Mouse (Mus musculus) limb, embryonic 12.5 days (tissue): ENCODE data around the gene Clec2g. TPM values are rescaled to one million over a fixed set of nuclear protein-coding genes. Genes with fewer than 3 reads are reported as not detected.
"Not testable (repeated sequence)": the region's sequence is repeated elsewhere in the genome, so short reads cannot be mapped to it uniquely, and the experiment has no call there.

Experiments used
- ATAC-seq: fragments of 200-750 bp; cut with Nextera tagmentation; 2 replicates; pipeline ENCODE4 v1.8.0; 2017; ENCODE audit warnings: low read depth, moderate TSS enrichment; ENCODE audit not compliant: insufficient number of reproducible peaks, insufficient read depth, low FRiP score, low TSS enrichment
- H3K27ac ChIP-seq: fragments of 300-500 bp; sonication (generic); 2 replicates; pipeline ENCODE4 v1.5.1; 2016; ENCODE audit warnings: mild to moderate bottlenecking, moderate library complexity
- H3K27me3 ChIP-seq: fragments of 300-500 bp; sonication (generic); 2 replicates; pipeline ENCODE4 v1.6.1; 2016; ENCODE audit warnings: mild to moderate bottlenecking, moderate library complexity
- H3K36me3 ChIP-seq: fragments of 300-500 bp; sonication (generic); 2 replicates; pipeline ENCODE4 v1.6.1; 2016; ENCODE audit warnings: mild to moderate bottlenecking, moderate library complexity
- H3K4me1 ChIP-seq: fragments of 300-500 bp; sonication (generic); replicated peaks from 2 replicates; pipeline ENCODE4 v1.6.1; 2016
- H3K4me2 ChIP-seq: fragments of 300-500 bp; sonication (generic); 2 replicates; pipeline ENCODE4 v1.6.1; 2016; ENCODE audit warnings: mild to moderate bottlenecking, moderate library complexity
- H3K4me3 ChIP-seq: fragments of 300-500 bp; sonication (generic); replicated peaks from 2 replicates; pipeline ENCODE4 v1.5.1; 2016; ENCODE audit warnings: mild to moderate bottlenecking
- H3K9ac ChIP-seq: fragments of 300-500 bp; sonication (generic); replicated peaks from 2 replicates; pipeline ENCODE4 v1.6.1; 2016; ENCODE audit warnings: mild to moderate bottlenecking, moderate library complexity
- H3K9me3 ChIP-seq: fragments of 300-500 bp; sonication (generic); 2 replicates; pipeline ENCODE4 v1.6.1; 2016; ENCODE audit warnings: mild to moderate bottlenecking, moderate library complexity
- WGBS: fragments of 180-500 bp; shearing (Covaris S2); methylation state at CpG from one replicate; pipeline ENCODE4 v1.1.7; 2016; 5-methylcytosine and 5-hydroxymethylcytosine counted together
- polyA plus RNA-seq: library from polyadenylated mRNA; unstranded; fragments of >200 nt; fragmentation: Nextera tagmentation; extraction: Ambion mirVana; gene quantifications from 2 replicates; pipeline ENCODE4 v1.2.1, GENCODE M21; 2016

The Clec2g gene
- polyA plus RNA-seq, 1 experiment from 2014 or later = not detected

DNA sequence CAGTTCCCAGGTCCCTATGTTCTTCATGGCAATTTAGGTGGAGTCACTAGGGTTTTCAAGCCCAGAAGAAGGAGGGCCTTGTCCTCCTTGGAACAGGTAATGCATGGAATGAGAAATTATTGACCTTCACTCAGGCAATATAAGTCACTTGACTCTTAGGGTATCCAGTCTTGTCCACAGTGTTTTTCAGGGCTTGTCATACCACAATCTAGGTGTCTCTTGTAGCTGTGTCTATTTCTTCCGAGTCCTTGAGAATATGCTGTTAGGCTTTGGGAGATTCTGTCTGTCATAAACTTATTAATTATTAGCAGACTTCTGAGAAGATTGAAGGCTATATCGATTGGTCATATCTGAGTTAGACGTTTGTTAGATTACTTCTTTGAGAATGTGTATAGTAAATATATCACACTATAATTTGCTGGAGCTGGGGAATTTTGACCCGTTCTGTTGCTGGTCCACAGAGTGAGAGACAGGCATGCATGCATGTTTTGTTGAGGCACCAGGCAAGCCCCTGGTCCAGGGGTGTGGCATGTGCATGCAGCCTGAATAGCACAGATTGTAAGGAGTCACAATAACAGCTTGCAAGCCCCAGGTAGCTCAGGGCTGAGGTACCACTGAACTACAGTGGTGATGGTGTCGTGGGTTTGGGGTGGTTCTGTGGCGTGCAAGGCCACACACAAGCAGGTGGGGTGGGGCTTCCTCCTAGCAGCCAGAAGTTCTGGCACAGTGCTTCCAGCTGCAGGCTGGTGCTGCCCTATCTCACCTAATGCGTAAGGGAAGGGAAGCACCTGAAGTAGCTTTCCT, 61.3 kb downstream of the Clec2g start:
- no peak overlapping the region; the same call in 1 of the 2 replicates for H3K9ac ChIP-seq
- H3K4me3 ChIP-seq = no peak overlapping the region
- H3K4me2 ChIP-seq = no peak overlapping the region
- H3K4me1 ChIP-seq = peaks cover 6% of the 10 kb centered on the region
- no peak overlapping the region for H3K27ac ChIP-seq
- ATAC-seq = no peak
- 84% methylated on average over 7 of the region's 7 CpGs for WGBS
- H3K27me3 ChIP-seq = no peaks in the 10 kb centered on the region
- no peaks in the 10 kb centered on the region for H3K9me3 ChIP-seq
- H3K36me3 ChIP-seq = no peaks in the 10 kb centered on the region

DNA sequence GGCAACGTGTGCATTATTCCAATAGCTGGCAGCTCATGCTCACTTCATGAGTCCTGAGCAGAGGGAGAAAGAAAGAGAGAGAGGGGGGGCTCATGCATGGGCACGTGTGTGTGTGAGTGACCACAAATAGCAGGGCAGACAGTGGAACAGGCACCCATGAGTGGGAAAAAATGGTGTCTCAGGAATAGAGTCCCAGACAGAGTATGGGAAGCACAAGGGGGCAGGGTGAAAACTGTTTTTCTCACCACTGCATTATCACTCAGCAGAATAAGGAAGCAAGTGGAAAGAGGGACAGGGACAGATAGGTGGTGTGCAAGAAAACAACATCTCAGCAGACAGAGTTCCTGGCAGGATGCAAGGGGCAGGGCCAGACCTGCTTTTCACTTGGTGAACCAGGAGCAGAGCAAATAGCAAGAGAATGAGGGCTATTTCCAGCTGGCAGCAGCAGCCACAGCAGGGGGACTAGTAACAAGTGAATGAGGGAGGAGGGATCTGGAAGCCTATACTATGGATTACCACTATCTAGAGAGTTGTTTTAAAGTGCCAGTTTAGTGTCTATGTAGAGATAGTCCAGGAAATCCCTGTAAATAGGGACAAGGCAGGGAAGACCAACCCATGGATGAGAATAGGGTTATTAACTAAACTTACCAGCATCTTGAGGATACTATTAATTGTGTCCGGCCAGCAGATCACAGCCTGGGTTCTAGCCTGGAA, 62.0 kb downstream of the Clec2g start:
- Histone ChIP-seq H3K4me3 (no peak overlapping the region), H3K9me3 (no peaks in the 10 kb centered on the region), H3K4me1 (peaks cover 6% of the 10 kb centered on the region), H3K36me3 (no peaks in the 10 kb centered on the region), H3K9ac (no peak overlapping the region; the same call in 1 of the 2 replicates), H3K27me3 (no peaks in the 10 kb centered on the region), H3K27ac (no peak overlapping the region), H3K4me2 (no peak overlapping the region)
- WGBS = 72% methylated on average over 3 of the region's 3 CpGs
- ATAC-seq = 0 out of 2 replicates have a peak, but pooled peaks have one; percentile 3

DNA sequence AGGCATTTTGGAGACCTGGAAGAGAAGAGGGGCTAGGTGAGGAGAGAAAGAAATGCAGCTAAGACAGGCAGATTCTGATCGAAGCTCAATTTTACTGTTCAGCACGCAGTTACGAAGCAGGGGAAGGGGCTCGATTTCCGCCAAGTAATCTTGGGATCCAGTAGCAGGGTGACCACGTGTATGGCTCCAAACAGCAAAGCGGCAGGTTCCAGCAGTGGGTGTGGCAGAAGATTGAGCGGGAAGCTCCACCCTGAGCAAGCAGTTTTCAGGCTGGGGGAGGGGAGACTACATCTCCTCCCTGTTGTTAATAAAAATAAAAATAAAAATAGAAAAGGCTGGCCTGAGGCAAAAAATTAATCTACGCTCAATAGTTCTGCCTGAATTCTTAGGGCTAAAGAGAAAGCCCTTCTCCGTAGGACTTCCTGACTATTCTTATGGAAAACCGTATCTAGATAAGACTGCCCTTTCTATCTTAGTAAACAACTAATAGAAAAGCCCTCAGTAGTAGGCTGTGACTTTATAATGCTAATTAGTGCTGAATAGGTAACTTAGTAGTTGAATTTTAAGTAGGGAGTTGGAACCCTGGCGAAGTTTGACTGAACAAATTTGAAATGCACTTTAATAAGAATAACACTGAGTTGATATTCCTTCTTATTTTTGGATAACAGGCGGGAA, 62.7 kb downstream of the Clec2g start:
- Histone ChIP-seq H3K9me3 (no peaks in the 10 kb centered on the region), H3K36me3 (no peaks in the 10 kb centered on the region), H3K27ac (no peak overlapping the region), H3K9ac (no peak overlapping the region), H3K4me1 (peaks cover 6% of the 10 kb centered on the region), H3K4me2 (no peak overlapping the region), H3K4me3 (no peak overlapping the region), H3K27me3 (no peaks in the 10 kb centered on the region)
- ATAC-seq = no peak
- whole genome bisulfite sequencing = 82% methylated on average over 13 of the region's 13 CpGs

DNA sequence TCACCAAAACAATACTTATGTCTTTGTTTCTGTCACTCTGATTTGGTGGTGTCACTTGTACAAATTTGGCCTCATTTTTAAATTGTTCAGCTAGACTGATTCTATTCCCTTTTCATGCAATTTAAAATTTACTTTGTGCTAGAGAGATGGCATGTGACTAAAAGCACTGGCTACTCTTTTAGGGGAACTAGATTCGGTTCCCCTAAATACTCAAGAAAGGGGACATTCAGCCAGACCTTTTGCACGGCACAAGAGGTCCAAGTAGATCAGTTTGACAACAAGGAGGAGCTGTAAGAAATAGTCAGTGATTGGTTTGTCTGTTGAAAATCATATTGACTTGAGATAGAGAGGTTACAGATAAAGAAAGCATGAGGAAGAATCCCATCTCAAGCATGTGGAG, 67.2 kb downstream of the Clec2g start:
- Histone ChIP-seq H3K27ac (no peak overlapping the region), H3K36me3 (no peaks in the 10 kb centered on the region), H3K9me3 (no peaks in the 10 kb centered on the region), H3K9ac (no peak overlapping the region), H3K4me1 (no peaks in the 10 kb centered on the region), H3K4me2 (no peak overlapping the region), H3K4me3 (no peak overlapping the region), H3K27me3 (no peaks in the 10 kb centered on the region)
- no peak for ATAC-seq
- 89% methylated on average over 2 of the region's 2 CpGs for WGBS

DNA sequence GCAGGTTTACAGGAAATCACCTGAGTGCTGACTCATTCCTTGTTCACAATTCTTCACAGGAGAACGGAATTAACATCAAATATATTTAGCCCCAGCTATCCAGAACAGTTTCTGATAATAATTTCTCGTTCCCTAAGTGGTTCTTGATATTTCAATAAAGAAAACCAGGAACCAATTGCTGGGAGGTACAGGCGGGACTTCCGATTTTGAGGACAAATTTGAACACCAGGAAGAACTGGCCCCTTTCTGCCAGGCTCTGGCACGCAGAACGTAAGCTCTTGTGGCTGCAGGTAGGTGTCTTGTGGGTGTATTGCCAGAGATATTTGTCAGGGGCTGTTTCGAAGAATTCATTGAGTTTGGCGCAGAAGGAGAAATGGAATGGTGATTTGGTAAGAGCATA, 74.4 kb downstream of the Clec2g start:
- ATAC-seq = no peak
- 86% methylated on average over 8 of the region's 8 CpGs for WGBS
- Histone ChIP-seq H3K4me1 (no peaks in the 10 kb centered on the region), H3K9me3 (no peaks in the 10 kb centered on the region), H3K4me3 (no peak overlapping the region), H3K27ac (no peak overlapping the region), H3K36me3 (no peaks in the 10 kb centered on the region), H3K4me2 (no peak overlapping the region), H3K27me3 (no peaks in the 10 kb centered on the region), H3K9ac (no peak overlapping the region)

DNA sequence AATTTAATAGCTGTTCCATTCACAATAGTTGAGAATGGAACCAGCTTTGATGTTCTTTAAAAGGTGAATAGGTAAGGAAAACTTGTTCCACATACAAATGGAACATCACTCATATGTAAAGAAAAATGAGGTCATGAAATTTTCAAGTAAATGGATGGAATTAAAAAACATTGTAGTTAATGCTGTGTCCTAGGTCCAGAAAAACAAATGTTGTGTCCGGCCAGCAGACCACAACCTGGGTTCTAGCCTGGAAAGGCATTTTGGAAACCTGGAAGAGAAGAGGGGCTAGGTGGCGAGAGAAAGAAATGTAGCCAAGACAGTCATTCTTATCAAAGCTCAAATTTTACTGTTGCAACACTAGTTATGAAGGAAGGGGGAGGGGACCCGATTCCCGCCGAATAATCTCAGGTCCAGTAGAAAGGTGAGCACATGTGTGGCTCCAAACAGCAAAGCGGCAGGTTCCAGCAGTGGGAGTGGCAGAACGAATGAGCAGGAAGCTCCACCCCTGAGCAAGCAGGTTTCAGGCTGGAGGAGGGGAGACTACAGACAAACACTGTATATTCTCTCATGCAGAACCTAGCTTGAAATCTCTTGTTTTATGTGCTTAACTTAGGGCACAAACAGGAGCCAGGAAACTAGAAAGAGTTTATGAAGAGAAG, 75.8 kb downstream of the Clec2g start:
- not testable (repeated sequence) for H3K27ac ChIP-seq, H3K27me3 ChIP-seq, ATAC-seq, H3K36me3 ChIP-seq, H3K4me1 ChIP-seq, H3K4me3 ChIP-seq, H3K9me3 ChIP-seq, H3K9ac ChIP-seq, H3K4me2 ChIP-seq
- WGBS = 83% methylated on average over 7 of the region's 7 CpGs

- no peak overlapping the region for H3K9ac ChIP-seq
- no peaks in the 10 kb centered on the region for H3K36me3 ChIP-seq
- no peak overlapping the region for H3K27ac ChIP-seq
- no peaks in the 10 kb centered on the region for H3K9me3 ChIP-seq
- no peak overlapping the region for H3K4me3 ChIP-seq
- ATAC-seq = no peak
- no peaks in the 10 kb centered on the region for H3K4me1 ChIP-seq
- WGBS = 92% methylated on average over 3 of the region's 3 CpGs
- H3K27me3 ChIP-seq = no peaks in the 10 kb centered on the region
- no peak overlapping the region for H3K4me2 ChIP-seq
Observed at GRCm38 (mm10) chr6:129010505-129010873, 76.3 kb downstream of the Clec2g start.

DNA sequence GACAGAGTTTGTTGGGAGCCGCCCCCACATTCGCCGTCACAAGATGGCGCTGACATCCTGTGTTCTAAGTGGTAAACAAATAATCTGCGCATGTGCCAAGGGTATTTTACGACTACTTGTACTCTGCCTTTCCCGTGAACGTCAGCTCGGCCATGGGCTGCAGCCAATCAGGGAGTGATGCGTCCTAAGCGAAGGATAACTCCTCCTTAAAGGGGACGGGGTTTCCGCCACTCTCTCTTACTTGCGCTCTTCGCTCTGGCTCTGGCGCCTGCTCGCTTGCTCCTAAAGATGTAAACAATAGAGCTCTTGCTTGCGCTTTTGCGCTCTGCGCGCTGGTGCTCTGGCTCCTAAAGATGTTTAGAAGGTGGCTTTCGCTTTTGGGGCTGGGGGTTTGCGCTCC, 77.8 kb downstream of the Clec2g start:
- H3K27ac ChIP-seq, H3K9me3 ChIP-seq, H3K4me2 ChIP-seq, H3K4me1 ChIP-seq, H3K4me3 ChIP-seq, H3K36me3 ChIP-seq, H3K27me3 ChIP-seq, H3K9ac ChIP-seq, ATAC-seq: not testable (repeated sequence)
- WGBS = 92% methylated on average over 20 of the region's 23 CpGs

GRCm38 (mm10) chr6:129012966-129013365, 78.8 kb downstream of the Clec2g start:
- 76% methylated on average over 1 of the region's 1 CpGs for WGBS
- Histone ChIP-seq H3K9me3 (no peaks in the 10 kb centered on the region), H3K36me3 (no peaks in the 10 kb centered on the region), H3K4me1 (no peaks in the 10 kb centered on the region), H3K27me3 (no peaks in the 10 kb centered on the region), H3K4me3 (no peak overlapping the region), H3K27ac (no peak overlapping the region), H3K9ac (no peak overlapping the region), H3K4me2 (no peak overlapping the region)
- ATAC-seq = no peak

DNA sequence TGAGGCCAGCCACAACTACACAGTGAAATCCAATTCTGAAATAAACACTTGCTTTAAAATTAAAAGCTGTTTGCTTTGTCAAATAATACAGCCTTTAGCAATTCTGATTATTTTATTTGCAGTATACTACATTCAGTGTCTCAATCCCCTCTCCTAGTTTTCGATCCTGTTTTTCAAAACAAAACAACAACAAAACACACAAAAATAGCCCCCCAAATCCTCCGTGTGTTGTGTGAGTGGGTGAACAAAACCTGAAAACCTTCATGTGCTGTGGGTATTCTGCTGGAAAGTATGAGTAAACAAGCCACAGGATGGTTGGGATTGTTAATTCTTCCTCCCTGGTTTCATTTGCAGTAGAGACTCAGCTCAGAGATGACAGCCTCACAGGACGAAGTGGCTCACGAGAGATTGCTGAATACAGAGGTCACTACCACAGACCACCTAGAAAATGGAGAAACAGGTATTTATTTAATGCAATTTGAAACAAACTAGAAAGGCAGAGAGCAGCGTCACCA, 79.6 kb downstream of the Clec2g start:
- Histone ChIP-seq H3K27me3 (no peaks in the 10 kb centered on the region), H3K9me3 (no peaks in the 10 kb centered on the region), H3K4me2 (no peak overlapping the region), H3K27ac (no peak overlapping the region), H3K9ac (no peak overlapping the region), H3K36me3 (no peaks in the 10 kb centered on the region), H3K4me3 (no peak overlapping the region), H3K4me1 (no peaks in the 10 kb centered on the region)
- 82% methylated on average over 5 of the region's 5 CpGs for WGBS
- no peak for ATAC-seq

DNA sequence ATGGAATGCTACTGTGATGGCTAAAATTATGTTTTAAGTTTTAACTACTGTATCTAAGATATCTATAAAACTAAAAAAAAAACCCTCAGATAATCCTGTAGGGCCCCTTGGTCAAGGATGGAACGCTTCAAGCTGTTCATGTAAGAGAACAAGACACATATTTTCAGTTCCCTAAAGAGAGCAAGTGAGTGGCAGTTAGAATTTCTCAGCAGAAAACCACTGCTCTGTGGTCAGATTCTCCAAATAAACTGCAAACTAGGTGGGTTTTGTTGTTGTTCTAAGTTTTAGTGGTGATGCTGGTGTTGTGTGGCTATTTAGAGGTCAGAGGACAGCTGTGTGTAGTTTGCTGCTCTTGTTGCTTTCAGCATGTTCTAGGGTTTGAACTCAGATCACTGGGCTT, 80.2 kb downstream of the Clec2g start:
- H3K9ac ChIP-seq = no peak overlapping the region
- 71% methylated on average over 1 of the region's 1 CpGs for WGBS
- ATAC-seq = no peak

More for the DNA sequence above, 80.2 kb downstream of the Clec2g start:
- H3K4me2 ChIP-seq = no peak overlapping the region
- no peaks in the 10 kb centered on the region for H3K27me3 ChIP-seq
- no peak overlapping the region for H3K4me3 ChIP-seq
- H3K9me3 ChIP-seq = no peaks in the 10 kb centered on the region
- H3K4me1 ChIP-seq = no peaks in the 10 kb centered on the region
- no peak overlapping the region for H3K27ac ChIP-seq
- no peaks in the 10 kb centered on the region for H3K36me3 ChIP-seq
